Mouse (Mus musculus): ENCODE measurements around the gene Pex6.

GRCm38 (mm10) chr17:46749282-46749681, 38.0 kb downstream of the Pex6 start:
- TF ChIP-seq CTCF (IDR thresholded peaks at IDR 0.05) (no peak), EP300 (IDR thresholded peaks at IDR 0.05) (no peak)

All from lung, postnatal 0 days (tissue).